Mouse (Mus musculus) cerebellum, adult 2 months (tissue): ENCODE measurements at regions not wholly inside any gene's neighbourhood (a gene's known extent, or its start where the extent isn't known, plus 50 kb on each side); places are given as distances from the start of the nearest gene placed in this dataset.

Experiments
- CTCF ChIP-seq: fragments of 200-500 bp; IDR thresholded peaks from 2 replicates; pipeline ENCODE4 v1.5.1; 2011; ENCODE audit warnings: low read depth, mild to moderate bottlenecking, control low read depth, low read length, moderate library complexity, borderline replicate concordance; ENCODE audit not compliant: insufficient read depth
- POLR2A ChIP-seq: fragments of 200-500 bp; IDR thresholded peaks from 2 replicates; pipeline ENCODE4 v1.6.1; 2011; ENCODE audit warnings: low read length, control low read depth, borderline replicate concordance; ENCODE audit not compliant: insufficient read depth

DNA sequence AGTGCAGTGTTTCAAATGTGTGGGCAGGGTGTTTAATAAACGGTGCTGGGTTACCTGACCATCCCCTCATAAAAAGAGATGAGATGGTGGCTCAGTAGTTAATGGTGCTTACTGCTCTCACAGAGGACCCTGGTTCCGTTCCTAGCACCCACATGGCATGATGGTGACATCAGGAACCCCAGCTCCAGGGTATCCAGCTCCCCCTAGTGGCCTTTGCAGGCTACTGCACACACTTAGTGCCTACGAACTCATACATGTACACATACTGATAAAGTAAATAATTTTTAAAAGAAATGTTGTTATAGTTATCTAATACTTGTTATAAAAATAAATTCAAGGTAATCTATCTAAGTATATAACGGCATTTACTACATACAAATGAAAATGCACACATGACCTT is 157.3 kb downstream of the Rpap3 start:
- TF ChIP-seq CTCF: no peak
- TF ChIP-seq POLR2A: no peak
